Mouse (Mus musculus) bone marrow macrophage, adult 2 months (primary cell): Measurements from ENCODE around the gene Slc39a1.

Source experiments
- CTCF ChIP-seq: IDR thresholded peaks from 2 replicates; pipeline ENCODE4 v1.5.1; 2012; ENCODE audit warnings: low read depth, mild to moderate bottlenecking, low read length, moderate library complexity
- POLR2A ChIP-seq: IDR thresholded peaks from 2 replicates; pipeline ENCODE4 v1.6.1; 2012; ENCODE audit warnings: mild to moderate bottlenecking, low read depth, low read length, borderline replicate concordance

DNA sequence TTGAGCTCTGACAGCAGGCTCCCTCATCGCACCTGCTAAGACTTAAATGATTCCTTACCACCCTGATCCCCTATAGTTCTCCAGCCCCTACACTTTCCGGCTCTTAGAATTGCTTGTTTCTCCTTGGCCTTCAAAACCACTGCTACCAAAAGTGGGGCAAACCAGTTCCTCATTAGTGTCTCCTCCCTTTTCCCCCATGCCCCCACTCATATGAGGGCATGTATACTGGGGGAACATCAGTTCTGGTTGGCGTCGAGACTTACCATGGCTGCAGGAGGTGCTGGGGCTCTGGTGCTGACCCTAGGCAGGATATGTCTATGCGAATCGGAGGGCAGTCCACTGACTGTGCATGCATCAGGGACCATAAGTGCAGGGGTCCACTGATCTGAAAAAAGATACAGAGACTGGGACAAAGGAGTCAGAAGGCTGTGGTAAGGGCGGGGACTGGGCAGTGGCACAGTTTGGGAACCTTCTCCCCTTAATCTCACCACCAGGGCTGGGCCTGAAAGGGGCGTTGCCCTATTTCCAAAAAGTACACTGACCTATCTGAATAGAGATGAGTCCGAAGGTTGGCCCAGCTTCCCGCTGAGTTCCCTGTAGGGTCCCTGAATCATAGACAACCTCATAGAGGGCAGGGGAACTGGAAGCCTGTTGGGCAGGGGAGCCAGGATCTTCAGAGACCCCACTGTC, 6.2 kb upstream of the Slc39a1 start:
- TF ChIP-seq POLR2A (no peak), CTCF (no peak)
